Mouse (Mus musculus): ENCODE measurements at regions not wholly inside any gene's neighbourhood (a gene's known extent, or its start where the extent isn't known, plus 50 kb on each side); places are given as distances from the start of the nearest gene placed in this dataset.

DNA sequence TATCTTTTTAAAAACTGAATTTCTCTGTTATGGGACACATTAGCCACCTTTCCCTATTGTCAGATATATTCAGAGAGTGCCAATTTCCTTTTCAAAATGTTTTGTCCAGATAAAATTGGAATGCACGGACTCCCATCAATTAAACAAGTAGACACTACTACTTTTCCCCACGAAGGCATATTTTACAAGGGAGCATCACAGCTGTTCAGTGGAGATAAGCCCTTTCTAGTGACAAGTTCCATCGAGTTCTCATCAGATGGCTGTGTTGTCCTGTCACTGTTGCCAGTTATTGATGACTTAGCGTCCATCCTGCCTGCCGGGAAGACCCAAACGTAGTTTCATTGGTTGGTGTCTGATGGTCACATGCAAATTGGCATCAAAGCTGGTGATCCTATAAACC is 461.2 kb upstream of the Got2 start:
- no peak for DNase-seq (ENCODE audit: low spot score)

DNA sequence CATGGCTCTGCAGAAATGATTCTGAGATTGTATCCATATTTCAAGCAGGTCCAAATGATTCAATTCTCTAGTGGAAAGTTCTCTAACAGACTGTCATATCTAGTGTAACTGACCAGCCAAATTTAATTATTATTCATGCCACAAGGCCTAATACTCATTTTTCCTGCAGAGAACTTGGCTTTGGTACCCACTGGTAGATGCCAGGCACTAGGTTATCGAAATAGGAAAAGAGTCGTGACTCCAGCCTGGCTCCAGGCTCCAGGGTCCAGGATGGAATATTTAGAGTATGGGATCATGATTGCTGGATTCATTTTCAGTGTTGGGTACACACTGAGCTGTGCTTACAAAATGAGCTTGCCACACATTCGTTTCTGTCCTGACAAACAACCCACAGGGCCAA is 452.4 kb upstream of the Got2 start:
- no peak for DNase-seq (ENCODE audit: low spot score)

DNA sequence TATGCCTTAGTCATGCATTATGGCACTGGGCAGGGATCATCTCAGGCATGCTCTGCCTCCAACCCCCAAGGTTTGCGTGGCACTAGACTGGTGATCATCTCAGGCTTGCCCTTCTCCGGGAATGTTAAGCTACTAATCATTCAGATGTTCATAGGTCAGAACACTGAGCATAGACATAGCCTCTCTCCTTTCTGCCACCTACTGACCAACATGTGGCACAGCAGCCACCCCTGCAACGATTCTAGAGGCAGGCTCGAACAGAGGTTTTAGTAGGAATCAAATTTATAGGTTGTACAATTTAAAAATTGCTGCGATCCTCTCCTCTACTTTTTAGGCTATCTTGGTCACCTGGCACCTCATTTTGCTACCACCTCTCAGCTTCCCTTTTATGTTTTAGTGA is 430.0 kb upstream of the Got2 start:
- peak; percentile 6 for DNase-seq (ENCODE audit: low spot score)

DNA sequence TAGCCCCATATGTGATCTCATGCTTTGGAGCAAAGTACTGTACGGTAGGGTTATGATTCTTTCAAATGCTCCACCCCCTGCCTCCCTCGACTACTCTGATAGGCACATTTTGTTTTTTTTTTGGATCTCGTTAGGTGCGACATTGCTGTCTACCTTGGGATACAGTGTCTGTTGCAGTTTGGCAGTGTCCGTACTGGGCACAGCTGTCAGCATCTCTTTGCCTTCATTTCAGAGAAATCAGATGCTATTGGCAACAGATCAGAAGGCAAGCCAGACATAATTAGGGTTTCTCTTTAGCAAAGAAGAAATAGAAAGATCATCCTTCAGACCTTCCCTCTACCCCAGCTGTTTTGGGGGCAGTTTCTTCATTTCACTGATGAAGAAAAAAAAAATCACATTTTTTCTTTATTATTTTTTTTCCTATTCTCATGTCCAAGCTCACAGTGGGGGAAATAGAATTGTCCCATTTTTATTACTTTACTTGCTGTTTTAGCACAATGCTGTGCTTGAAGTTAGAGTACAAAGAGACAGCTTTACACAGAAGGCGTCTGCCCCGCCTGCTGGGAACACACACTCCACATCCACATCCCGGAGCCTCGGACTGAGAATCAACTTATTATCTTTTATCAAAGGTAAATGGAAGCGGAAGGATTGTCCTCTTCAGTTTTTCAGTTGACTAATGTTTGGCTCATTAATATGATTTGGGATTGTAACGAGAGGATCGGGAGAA is 420.8 kb upstream of the Got2 start:
- DNase-seq (ENCODE audit: low spot score), result no peak

DNA sequence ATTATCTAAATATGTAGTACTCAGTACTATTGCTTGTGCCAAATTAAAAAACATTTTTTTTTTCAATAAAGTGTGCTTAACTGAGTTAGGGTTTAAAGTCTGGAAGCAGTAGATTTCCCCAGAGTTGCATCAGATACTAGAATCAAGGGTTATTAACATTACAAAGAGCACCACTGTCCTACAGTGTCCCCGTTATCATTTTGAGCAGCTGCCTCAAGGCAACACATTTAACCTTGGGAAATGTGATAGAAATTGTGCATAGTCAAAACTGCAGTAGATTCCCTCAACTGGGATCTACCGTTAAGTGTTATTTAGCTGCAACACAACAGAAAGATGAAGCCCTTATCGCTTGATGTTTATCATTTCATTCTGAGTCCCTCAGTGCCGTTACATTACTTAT is 408.3 kb upstream of the Got2 start:
- no peak for DNase-seq (ENCODE audit: low spot score)

DNA sequence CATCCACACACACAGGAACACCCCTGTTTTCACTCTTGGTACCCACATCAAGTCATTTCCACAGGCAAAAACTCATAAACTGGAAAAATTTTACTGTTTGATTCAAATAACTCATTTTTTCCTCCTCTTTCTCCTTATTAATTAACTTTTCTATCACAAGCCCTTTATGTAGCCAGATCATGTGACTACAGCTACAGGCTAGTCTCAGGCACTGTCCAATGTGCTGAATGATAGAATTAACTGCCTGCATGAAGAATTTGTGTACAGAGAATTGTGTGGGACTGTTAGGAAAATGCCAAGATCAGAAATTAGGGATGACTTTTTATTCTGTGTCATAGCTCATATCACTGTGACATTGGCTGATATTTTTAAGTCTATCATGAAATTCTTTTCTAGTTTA is 402.4 kb upstream of the Got2 start:
- DNase-seq (ENCODE audit: low spot score), result no peak

DNA sequence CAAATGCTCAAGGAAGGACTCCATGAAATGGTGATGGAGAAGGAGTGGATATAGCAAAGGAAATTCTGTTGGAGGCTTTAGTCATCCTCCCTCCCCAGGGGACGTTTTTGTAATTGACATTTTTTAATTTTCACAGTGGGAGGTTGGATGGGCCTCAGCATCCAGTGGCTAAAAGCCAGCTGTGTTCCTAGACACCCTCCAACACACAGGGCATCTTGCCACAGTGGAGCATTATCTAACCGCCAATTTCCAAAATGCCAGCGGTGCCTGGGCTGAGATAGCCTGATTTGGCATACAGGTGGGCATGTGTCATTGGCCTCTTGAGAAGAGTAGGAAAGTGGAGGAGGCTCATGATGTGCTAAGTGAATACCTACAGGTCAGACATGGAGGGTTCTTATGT is 401.2 kb upstream of the Got2 start:
- no peak for DNase-seq (ENCODE audit: low spot score)

DNA sequence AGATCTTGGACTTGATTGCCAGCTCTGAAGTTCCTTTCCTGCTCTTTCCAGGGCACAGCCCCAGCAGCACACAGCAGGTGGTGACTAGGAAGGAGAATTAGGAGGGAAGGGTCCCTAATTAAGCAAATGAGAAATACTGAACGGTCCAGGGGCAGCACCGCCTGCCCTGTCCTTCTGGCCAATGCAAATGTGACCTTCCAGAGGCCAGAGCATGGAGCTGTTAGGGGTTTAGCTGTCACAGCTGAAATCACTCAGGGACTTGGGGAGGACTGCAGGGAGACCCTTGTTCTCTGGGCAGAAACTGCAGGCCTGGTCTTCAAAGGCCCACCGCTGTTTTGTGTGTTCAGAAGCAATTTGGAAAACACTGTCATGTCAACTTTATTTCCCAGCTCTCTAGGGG is 400.2 kb upstream of the Got2 start:
- no peak for DNase-seq (ENCODE audit: low spot score)

DNA sequence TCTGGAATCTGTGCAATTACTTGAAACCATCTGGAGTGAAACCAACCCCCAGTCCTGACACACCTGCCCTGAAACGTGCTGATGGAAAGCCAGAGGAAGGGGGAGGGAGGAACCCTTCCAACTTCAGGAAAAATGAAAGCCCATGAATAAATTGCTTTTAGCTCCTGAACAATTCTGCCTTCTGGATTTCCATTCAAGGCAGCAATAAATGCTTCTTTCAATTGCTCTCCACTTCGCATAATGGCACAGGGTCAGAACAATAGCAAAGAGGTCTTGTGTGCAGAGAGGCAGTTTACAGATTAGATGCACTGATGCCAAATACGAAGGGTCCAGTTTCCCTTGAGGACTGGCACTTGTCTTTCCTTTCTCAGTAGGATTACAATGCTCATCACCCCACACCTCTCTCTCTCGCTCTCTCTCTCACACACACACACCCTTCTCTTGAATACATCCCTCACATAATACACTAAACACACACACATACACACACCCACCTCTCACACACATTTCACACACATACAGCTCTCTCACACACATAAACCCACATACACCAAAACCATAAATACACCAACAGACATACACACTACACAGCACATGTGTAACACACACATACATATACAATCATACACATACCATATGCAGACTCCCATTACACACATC is 389.3 kb upstream of the Got2 start:
- no peak for DNase-seq (ENCODE audit: low spot score)

DNA sequence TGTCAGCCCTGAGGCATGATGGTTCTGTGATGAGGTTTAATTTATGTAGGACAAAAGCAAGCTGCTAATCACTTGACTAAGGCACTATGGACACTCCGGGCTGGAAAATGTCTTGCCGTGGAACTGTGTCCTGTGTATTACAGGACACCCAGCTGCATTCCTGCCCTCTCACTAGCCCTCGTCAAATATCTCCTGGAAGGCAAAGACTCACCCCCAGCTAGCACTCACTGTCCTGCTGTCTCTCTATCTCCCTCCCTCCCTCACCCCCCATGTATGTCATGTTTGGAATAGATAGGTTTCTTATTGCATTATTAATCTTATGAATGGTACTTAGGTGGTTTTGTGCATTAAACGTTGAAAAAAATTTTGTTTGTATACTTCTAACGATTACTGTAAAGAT is 388.7 kb upstream of the Got2 start:
- DNase-seq (ENCODE audit: low spot score), result no peak

DNA sequence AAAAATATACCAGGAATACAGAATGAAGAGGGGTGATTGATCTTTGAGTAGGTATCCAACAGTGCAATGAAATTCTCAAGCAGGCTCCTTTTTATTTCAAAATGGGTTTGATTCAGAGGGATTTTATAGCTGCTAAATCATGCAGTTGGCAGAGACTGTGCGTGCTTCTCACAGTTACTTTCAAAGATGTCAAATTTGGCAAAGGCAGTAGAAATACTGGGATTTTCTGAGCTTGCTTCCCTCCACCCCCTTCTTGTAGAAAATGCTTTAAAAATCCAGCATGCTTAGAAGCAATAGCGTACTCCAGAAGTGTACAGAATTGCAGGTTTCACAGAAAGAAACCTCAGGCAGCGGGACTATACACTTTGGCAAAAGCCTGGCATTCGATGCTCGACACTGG is 367.9 kb upstream of the Got2 start:
- peak; percentile 33 for DNase-seq (ENCODE audit: low spot score)

DNA sequence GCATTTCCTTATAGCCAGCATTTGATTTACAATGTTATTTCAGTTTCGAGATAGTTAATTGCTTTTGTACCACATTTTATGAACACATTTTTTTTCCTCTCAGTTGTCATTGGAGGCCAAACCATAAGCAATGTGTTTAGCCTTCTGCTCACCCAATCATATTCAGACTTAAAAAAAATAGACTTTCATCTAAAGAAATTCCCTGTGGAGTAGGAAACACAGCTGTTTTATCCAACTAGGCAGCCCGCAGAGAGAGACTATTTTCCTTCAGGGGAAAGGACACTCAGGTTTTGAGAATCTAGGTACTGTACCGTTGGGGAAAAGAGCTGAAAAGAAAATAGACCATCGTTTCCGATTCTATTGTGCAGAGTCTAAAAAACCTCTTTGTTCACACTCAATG is 367.5 kb upstream of the Got2 start:
- DNase-seq (ENCODE audit: low spot score), result no peak

DNA sequence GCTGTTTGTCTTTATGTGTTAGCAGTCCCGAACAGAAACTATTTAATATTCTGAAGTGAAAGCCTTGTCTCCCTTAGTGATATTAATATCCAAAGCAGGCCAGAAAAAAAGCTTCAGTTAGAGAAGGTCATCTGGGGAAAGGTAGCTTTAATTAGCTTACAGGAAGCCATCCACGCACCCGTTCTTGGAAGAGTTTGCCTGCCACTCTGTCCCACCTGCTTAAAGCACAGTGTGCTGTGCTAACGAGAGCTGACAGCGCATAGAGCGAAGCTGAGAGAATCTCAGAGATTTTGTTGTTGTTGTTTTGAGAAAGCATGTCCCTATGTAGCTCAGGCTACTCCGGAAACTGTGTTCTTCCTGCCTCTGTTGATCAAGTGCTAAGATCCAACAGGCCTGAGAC is 357.7 kb upstream of the Got2 start:
- no peak for DNase-seq (ENCODE audit: low spot score)

DNA sequence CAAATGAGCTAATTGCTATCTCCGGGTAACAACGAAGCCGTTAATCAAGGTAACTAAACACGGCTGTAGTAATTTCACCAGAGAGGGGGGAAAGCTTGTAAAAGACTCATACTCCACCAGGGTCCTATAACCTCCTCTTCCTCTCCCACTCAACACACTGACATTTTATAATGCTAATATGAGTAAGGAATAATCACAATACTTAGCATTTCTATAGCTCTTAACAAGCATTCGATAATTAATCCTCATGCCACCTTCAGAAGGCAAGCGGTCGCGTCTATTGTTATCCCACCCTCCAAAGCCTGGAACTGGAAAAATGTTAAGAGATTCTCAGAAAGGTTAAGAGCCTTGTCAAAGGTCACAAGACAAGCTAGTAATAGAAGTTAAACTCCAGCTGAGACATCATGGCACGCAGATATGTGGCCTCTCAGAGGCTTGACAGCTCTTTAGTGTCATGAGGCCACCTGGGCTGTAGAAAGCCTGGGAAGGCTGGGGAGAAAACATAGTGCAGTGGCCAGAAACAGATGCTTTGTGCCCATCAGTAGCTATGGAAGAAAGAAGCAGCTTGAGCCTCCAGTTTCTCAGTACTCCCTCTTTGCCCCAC is 356.3 kb upstream of the Got2 start:
- DNase-seq (ENCODE audit: low spot score), result no peak

DNA sequence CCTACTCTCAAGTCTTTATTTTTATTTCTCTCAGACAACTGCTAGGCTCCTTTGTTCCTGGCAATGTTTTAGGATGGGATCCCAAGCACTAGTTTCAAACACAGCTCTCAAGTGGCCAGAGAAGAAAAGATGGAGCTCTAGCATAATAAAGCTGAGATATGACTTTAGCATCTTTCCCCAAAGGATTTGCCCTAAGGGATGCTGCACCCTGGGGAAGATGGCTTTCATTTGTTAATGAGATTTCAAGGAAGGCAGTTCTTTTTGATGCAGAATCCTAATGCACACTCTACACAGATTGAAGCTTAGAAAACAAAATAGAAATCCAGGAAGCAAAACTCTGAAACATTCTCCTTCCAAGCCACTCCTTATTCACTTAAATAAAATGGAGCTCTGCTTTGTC is 350.1 kb upstream of the Got2 start:
- no peak for DNase-seq (ENCODE audit: low spot score)

DNA sequence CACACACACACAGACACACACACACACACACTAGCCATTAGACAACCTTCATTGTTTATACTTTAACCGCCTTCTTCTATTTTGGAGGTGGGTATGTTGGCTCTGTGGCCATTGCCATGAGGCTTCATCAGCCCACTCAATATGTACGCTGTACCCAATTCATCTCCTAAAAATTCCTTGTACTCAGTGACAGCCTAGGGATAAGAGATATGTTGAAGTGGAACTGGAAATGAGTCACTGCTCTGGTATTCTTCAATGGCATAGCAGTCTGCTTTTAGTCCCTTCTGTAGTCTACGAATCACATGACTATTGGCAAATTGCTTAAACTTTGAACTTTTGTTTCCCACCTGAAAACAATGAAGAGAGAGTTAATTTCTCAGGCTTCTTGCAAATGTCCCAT is 349.6 kb upstream of the Got2 start:
- DNase-seq (ENCODE audit: low spot score), result no peak

DNA sequence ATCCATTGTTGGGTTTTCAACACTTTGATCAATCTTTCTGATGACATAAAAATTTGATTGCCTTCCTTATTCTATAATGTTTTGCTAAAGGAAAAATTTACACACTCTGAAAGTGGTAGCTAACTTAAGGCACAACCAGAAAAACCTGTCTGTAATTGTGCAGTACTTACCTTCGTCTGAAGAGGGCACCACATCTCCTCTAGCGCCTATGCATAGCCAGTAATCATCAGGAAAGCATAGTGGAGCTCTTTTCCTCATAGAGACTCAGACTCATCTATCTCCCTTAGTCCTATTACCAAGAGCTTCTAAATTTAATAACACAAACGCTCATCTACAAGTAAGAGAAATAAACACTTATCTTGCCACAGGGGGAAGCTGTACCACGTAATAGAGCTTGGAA is 342.1 kb upstream of the Got2 start:
- DNase-seq (ENCODE audit: low spot score), result peak; percentile 27
